Mouse (Mus musculus) embryo, embryonic 10.5 days (tissue): ENCODE data around the gene Rmnd5b.
"Not testable (repeated sequence)": the region's sequence is repeated elsewhere in the genome, so short reads cannot be mapped to it uniquely, and the experiment has no call there.

Experiments used
- DNase-seq: peaks from one replicate; pipeline ENCODE4 v3.0.0-alpha.2; 2015; ENCODE audit warnings: low spot score

Gene Rmnd5b

DNA sequence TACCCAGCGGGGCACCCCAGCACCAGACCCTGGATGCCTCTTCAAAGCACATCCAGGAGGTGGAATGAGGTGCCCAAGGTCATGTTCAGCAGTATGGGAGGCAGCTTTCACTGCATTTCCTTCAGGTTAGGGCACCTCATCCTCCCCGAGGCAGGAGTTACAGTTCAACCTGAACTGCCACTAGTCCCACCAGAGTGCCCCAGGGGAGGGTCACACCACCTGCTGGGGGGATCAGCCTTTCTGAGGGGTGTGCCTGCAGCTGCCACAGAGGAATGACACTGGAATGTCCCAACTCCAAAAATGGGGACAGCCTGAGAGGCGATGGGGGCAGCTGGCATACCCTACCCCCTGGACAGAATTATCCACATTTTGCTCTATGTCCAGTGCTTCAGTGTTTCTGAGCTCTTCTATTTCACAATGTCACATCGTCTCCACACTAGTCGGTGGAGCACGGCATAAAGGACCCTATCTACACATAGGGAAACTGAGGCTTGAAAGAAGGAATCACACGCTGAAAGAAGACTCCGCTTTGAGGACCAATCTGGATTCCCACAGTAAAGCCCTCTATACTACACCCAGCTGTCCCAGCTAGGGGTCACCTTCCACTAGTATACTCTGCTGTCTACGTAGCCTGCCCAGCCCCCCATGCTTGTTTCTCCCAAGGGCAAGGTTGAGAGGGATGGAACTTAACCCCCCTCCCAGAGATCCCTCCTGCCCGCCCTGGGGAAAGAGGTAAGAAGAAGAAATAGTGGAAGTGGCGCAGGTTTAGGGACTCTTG is 13.6 kb upstream of the Rmnd5b start:
- DNase-seq = peak; percentile 19

DNA sequence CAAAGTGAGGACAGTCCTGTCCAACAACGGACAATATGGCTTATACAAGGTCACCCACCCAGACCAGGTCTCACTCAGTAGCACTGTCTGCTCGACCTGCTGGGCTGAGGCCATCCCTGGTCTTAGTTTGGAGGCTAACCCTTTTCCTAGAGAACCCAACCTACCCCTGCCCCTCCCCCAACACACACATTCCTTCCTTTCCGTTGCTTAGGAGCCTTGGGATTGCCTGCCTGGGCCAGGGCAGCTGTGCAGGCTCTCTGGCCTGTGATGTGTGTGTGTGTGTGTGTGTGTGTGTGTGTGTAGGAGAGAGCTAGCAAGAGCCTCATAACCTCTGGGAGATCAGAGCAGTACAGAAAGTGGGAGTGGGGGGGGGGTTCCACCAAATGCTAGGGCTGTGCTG is 12.9 kb upstream of the Rmnd5b start:
- peak; percentile 90 for DNase-seq

DNA sequence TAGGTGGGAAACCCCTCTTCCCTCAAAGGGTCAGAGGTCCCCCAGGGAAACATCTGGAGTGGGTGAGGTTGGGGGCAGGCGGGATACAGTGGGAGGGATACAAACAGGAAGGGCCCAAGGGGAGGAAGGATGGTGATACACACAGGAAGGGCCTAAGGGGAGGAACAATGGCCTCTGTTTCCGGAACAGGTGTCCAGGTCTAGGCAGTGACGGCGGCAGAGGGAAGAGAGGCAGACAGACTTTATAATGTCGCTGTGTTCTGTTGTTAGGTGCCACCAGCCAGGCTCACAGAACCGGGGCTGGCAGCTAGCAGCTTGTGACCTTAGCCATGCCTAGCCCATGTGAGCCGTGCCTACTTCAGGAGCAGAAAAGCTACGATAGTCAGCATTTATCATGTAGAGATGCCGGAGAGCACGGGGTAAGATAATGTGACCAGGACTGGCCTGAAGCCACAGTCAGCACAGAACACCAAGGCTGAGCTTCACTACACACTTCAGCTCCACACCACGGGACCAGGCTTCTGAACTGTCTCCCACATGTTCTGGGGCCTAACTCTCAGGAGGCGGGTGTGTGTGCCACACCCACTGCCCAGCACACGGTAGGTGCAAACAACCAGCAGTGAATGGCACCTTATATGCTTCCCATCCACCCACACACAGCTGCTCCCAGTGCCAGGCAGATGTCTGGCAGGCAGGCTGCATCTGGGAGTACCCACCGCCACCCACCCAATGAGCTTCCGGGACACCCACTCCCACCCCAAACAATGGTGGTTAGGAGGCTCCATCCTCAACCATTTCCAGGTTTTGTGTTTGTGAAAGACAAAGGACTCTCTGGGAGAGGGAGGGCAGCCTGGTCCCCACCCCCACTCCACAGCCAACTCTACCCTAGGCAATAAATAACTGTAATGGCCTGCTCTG is 11.3 kb upstream of the Rmnd5b start:
- DNase-seq = peak; percentile 27

DNA sequence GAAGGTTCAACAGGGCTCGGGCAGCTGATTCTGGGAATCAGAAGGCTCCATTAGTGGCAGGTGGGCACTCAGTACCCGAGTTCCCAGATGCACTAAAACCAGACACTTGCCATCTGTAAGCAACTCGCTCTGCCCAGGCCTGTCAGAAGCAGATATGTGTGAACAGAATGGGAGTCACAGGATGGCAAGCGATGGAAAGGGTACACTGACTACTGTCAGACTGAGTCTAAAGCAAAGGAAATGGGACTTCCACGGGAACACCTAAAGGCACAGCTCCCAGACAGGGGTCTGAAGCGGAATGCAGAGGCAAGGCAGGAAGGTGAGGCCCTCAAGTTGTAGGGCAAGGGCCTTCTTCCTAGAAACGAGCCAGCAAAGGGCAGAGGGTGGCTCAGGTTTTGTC is 10.5 kb upstream of the Rmnd5b start:
- no peak for DNase-seq

DNA sequence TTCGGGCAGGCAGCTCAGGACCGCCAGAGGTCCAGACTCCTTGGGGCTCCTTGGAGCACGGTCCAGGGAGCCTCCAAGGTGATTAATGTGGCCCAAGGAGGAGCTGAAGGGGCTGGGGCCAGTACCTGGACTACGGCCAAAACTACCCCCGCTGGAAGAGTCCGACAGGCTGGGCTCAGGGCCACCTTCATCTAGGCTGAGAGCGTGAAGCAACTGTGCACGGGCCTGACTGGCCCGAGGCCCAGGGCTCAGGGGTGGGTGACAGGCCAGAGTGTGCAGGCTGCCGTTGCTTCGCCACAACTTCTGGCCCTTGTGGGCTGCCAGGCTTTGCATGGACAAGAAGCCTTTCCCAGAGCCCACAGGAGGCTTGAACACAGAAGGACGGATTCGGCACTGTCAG is 9.6 kb upstream of the Rmnd5b start:
- no peak for DNase-seq

DNA sequence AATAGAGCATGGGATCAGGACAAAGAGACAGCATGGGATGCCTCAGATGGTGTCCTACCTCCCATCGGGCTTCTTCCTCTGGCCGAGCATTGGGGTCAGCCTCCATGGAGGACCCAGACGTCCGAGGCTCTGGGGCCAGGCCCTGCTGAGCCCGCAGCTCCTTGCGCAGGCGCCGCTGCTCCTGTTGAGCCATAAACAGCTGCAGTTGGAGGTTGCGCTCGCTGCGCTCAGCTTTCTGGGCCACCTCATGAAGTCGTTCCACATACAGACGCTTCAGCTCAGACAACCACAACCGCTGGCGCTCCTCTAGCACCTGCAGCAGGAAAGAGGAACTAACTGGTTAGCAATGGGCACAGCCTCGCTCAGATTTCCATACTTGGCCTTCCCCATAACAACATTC is 8.5 kb upstream of the Rmnd5b start:
- no peak for DNase-seq

DNA sequence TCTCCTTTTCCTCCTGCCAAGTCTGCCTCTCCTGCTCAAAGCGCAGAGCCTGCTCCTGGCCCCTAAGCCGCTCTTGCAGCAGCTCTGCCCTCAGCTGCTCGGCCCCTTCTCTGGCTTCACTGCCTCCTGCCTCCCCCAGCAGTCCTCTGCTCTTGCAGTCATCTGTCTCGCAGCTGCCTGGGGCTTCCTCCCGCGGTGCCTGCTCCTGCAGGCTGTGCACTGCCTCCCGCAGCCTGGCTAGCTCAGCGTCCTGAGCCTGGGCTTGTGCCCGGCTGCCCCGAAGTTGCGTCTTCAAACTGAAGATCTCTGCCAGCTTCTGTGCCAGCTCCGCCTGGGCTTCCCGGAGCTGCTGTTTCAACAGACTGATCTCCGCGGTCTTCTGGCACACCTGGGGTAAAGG is 8.1 kb upstream of the Rmnd5b start:
- DNase-seq = no peak

DNA sequence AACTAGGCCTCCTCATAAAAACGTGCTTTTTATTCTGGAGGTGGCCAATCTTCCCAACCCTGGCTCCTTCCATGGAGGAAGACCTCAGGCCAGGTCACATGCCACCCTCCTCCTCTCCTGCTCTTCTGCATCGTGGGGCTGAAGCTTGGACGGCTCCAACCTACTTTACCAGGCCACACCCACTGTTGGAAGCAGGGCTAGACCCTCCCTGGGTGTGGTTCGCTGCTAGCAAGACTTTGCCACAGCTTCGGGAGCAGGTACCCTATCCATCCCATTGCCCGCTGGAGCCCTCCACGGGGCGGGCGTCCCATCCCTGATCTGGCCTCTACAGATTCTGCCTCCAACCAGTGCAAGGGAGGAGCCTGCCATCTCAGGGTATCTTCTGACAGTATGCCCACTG is 7.5 kb upstream of the Rmnd5b start:
- no peak for DNase-seq

DNA sequence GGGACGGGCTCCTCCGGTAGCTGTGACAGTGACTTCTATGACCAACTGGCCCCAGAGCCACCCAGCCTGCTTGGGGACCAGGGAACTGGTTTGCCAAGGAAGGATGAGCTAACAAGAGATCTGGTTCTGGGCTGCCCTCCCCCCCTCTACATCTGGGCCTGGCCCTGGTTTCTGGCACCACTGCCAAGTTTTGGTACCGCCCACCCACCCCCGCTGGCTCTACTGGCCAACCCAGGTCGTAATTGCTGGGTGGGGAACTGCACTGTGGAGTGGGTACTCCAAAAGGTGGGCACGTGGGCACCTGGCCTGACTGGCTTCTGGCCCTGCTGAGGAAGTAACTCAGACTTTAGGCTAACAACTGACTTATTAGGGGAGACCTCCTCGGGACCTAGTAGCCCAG is 5.1 kb upstream of the Rmnd5b start:
- no peak for DNase-seq

DNA sequence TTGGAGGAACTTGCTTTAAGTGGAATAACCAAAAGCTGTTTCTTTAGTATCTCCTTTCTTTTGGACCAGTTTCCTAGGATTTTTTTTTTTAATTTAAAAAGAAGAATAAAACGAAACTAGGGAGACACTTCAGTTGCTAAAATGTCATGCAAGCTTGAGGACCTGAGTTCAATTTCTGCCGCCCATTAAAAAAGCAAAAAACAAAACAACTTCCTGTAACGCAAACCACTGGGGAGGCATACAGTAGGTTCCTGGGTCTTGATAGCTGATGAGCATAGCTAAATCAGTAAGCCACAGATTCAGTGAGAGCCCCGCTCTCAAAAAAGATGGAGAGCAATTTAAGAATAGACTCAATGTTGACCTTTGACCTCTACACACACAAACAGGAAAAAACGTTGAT is 2.8 kb upstream of the Rmnd5b start:
- no peak for DNase-seq

DNA sequence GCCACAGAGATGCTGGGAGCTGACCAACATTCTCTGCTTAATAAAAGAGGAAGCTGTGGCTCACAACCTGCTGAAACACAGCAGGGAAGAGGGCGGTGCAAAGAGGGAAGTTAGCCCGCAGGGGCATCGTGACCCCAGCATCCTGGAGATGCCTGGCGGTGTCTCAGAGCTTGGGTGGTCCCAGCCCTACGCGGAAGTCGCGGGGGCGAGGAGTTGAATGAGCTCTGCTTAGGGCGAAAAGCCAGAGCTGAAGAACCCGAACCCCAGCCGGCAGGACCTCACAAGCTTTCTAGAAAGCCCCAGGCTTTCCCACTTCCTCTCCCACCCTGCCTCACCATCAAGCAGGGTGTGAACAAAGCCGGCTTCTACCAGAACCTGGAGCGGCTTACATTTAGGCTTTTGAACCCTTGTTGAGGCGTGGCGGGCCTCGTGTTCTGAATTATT is 2.3 kb upstream of the Rmnd5b start:
- peak; percentile 81 for DNase-seq

DNA sequence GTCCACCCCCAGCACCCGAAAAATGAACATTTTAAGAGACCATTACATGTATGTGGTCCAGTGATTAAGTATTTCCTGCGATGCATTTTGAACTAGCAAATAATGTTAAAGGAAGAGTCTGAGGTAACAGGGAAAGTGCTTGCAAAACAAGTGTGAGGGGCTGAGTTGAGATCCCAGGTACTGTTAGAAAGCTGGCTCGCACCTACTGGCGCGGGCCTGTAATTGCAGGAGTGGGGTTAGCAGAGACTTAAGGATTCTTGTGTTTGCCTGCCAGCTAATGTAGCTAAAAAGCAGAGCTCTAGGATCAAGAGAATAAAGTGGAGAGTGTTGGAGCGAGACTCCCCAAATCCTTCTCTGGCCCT is 608 bp upstream of the Rmnd5b start:
- peak; percentile 85 for DNase-seq

DNA sequence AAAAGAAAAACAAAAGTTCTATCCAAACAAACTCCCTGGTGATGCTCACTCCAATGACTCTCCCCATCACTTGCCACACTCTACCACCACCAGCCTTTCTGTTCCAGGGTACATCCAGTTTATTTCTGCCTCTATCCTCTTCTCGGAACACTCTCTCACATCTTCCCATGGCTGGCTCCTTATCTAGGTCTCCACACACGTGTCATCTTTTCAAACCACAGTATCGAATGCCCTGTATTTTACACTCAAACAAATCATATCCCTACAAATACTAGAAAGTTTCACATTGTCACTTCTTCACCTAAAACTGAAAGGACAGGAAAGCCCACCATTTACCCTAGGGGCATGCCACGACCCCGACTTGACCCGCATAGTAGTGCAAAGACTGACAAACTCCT is 570 bp downstream of the Rmnd5b start:
- no peak for DNase-seq

DNA sequence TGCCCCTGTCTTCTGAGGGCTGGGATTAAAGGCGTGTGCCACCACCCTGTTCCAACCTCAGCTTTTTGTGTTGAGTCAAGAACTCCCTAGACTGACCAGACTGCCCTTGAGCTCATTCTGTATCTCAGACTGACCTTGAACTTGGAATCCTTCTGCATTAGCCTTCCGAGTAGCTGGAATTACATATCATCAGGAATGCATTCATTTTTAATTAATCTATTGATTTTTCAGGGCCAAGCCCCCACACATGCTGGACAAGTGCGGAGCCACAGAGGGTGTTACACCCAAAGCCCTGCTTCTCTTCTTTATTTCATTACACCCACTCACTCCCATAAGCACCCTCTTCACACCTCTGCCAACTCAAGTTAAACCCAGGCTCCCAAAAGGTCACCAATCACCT is 2.0 kb downstream of the Rmnd5b start:
- DNase-seq = no peak

DNA sequence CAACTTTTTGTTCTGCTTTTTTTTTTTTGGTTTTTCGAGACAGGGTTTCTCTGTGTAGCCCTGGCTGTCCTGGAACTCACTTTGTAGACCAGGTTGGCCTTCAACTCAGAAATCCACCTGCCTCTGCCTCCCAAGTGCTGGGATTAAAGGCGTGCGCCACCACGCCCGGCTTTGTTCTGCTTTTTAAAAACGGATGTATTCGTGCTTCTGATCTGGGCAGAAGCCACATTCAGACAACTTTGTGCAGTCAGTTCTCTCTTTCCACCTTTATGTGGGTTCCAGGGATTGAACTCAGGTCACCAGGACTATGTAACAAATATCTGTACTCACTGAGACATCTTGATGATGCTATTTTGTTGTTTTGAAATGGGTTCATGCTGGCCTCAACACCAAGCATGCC is 2.5 kb downstream of the Rmnd5b start:
- not testable (repeated sequence) for DNase-seq

DNA sequence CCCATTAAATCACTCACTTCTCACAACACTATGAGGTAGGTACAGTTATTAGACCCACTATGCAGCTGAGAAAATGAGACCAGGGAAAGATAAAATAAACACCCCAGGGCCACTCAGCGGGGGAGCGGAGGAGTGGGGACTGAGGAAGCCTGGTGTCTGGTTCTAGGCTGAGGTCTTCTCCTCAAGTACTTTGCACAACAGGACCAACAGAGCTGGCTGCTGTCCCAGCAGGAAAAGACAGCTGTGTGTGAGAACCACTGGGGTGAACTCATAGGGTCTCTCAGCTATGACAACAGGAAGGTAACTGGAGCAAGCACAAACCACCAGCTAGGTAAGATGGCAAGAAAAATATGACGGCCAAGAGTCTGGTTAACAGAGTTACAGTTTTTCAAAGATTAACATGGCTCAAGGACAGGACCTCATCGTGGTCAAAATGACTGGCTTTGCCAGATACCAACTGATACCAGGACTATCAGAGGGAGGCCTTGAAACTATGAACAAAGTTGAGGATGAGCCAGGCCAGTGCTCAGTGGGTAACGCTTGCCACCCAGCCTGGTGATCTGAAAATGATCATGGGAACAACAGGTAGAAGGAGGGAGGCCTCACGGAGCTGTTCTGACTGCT is 3.5 kb downstream of the Rmnd5b start:
- DNase-seq = no peak

DNA sequence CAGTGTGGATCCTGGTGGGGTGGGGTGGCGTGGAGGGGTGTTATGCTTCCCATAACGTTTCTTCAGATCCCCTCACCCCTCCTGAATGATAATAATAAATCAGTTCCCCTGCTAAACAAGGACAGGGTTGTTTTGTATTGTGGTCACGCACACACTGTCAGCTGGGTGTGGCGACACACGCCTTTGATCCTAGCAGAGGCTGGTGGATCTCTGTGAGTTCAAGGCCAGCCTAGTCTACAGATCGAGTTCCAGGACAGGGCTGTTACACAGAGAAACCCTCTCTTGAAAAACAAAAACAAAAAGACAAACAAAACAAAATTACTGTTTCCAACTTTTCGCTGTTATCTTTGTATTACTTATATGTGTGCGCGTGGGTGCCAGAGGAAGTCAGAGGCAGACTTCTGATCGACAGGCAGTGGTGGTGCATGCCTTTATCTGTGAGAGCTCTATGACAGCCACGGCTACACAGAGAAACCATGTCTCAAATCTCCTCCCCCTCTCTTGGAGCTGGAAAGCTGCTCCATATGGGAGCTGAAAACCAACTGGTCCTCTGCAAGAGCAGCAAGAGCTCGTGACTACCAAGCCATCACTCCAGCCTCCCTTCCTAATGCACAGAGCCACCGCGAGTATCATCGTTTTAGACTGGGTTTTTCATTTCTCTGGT is 5.9 kb downstream of the Rmnd5b start:
- DNase-seq = no peak

DNA sequence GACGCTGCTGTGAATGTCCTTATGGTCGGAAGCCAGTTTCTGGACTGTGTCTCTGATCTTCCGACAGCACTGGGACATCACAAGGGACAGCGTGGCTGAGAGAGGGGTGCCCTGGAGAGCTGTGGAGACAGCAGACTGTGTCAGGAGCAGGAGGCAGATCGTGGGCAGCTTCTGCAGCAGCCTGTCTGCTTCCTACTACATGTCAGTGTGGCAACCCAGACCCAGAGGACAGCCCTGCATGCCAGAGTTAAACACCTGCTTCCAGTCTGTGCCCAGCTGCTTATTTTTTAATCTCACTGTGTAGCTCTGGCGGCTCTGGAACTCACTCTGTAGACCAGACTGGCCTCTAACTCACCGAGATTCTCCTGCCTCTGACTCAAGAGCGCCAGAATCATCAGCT is 7.8 kb downstream of the Rmnd5b start:
- no peak for DNase-seq

DNA sequence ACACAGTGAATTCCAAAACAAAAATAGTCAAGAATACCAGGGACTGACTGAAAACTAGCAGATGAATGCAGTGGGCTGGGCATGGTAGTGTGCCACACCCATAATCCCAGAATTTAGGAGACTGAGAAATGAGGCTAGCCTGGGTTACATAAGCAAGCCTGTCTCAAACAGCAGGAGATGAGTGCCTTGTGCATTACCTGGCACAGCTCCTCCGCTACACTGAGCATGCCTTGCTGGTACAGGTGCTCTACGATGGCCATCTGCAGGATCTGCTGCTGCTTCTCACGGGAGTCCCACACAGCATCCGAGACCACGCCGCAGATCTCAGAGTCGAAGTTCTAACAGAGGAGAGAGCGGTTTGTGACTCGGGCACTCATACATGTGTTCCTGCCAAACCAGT is 8.3 kb downstream of the Rmnd5b start:
- DNase-seq = no peak

DNA sequence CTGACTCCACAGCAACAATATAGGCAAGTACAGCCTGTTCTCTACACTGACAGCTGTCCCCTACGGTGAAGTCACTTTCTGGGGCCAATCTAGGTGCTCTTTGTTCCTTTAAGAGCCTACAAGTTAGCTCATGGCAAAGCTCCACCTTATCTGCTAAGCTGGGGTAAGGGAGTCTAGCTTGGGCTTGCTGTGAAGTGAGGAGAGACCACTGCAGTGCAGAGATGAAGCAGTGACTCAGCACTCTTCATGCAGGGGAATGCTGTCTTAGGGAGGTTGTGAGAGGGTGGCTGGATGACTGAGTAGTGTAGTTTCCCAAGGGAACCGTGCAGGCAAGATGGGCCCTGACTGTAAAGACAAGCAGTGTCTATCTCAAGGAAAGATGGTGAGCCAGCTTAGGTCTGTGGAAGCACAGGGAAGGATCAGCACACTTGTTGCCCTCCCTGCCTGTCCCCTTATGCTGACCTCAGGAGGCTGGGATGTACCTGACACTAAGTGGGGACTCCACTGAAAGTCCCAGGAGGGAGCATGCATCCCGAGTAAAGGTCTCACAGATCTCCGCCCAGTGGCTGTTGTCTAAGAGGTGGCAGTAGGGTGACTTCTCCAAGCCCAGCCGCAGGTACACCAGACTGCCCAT is 10.4 kb downstream of the Rmnd5b start:
- no peak for DNase-seq

DNA sequence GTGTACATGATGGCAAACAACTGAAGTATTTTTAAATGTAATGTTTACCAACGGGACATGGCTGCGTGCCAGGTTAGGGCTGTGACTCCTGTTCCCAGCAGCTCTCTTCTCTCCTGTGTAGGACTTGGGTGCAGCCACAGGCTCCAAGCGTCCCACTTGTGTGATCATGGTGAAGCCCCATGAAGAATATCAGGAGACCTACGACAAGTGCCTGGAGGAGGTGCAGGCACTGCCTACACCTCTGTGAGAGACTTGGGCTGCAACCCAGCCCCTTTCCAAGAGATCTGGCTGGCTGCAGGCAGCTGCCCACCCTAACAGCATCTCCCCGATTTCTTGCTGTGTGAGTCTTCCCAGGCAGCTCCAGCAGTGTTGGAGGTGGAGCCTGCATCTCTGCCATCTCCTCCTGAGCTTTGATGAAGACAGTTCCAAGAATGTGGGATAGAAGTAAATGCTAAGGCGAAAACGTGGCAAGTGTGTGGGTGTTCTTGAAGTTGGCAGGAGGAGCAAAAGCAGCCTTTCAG is 12.7 kb downstream of the Rmnd5b start:
- no peak for DNase-seq

DNA sequence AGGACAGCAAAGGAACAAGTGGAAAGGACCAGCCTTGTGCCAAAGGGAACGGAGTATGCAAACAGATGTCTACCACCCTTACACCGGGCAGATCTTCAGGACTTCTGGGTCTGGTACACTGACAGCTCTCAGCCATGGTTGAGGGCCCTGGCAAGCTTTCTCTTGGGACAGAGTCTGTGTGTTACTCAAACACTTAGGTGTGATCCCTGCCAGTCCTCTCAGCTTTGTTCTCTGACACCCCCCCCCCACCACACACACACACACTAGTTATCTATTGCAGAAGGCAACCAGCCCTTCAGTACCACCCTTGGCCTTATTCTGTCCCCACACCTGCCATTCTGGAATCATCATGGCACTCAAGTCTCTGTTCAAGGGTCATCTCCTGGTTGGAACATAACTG is 13.9 kb downstream of the Rmnd5b start:
- DNase-seq = no peak
